Mouse (Mus musculus) lung, postnatal 0 days (tissue): ENCODE measurements around the gene Nacc1.

Experiments used
- CTCF ChIP-seq: IDR thresholded peaks from 2 replicates; pipeline ENCODE4 v1.5.1; 2016; ENCODE audit warnings: antibody characterized with exemption, mild to moderate bottlenecking
- EP300 ChIP-seq: IDR thresholded peaks from 2 replicates; pipeline ENCODE4 v1.6.1; 2016; ENCODE audit warnings: antibody characterized with exemption, mild to moderate bottlenecking, control low read depth

DNA sequence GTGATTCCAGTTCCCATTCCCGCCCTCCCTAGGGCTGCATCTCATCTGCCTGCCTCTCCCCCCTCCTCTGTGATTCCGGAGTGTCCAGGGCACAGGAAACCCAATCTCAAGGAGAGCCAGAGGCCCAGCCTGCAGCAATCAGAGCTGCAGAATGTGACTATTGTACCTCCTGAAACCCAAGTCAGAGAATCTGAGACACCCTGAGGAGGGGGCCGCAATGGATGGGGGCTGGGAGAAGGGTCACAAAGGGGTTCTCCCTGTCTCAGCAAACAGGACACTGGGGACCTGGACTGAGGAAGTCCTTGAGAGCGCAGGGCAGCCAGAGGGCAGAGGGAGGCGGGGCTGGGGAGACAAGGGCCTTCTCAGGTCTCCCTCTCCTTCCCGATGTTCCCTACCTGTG is 45.3 kb upstream of the Nacc1 start:
- no peak for TF ChIP-seq CTCF
- TF ChIP-seq EP300 = no peak
